Mouse (Mus musculus): ENCODE data around the gene Plcd3.

- TF ChIP-seq CTCF (IDR thresholded peaks at IDR 0.05 in 2 of 3, conservative IDR thresholded peaks at IDR 0.05 in 1 of 3; ENCODE audit: control insufficient read depth in 1 of 3, insufficient read depth in 1 of 3, low read depth in 2 of 3, low read length in 3 of 3, poor library complexity in 1 of 3, severe bottlenecking in 1 of 3): no peak
- no peak for TF ChIP-seq MEF2A (IDR thresholded peaks at IDR 0.05; ENCODE audit: extremely low read depth, insufficient replicate concordance, low read depth, low read length, poor library complexity, severe bottlenecking)
Measured at GRCm38 (mm10) chr11:103115163-103116007, 13.9 kb upstream of the Plcd3 start.
